Mouse (Mus musculus): ENCODE results near the gene Defb18. TPM values are rescaled to one million over a fixed set of nuclear protein-coding genes. Genes with fewer than 3 reads are reported as not detected.
"Not testable (repeated sequence)": the region's sequence is repeated elsewhere in the genome, so short reads cannot be mapped to it uniquely, and the experiment has no call there.

Defb18 gene
- polyA plus RNA-seq (2015; fragmentation: Nextera tagmentation; extraction: Ambion mirVana): not detected in 2 replicates

GRCm38 (mm10) chr1:18237343-18237742, at the start of gene Defb18:
Gene Defb18 (minus strand): TSS chr1:18237443.
- H3K27me3 ChIP-seq (ENCODE audit: control insufficient read depth, insufficient read depth, low read length): no peaks in the 10 kb centered on the region
- no peaks in the 10 kb centered on the region for H3K4me1 ChIP-seq (replicated peaks; ENCODE audit: control insufficient read depth, insufficient read depth)
- no peak within 1 kb of the TSS for H3K4me2 ChIP-seq (replicated peaks; ENCODE audit: low read depth)
- ATAC-seq (ENCODE audit: low FRiP score, low TSS enrichment) (no peak), DNase-seq (ENCODE audit: low spot score) (no peak)
- no peak for TF ChIP-seq EP300 (optimal IDR thresholded peaks at IDR 0.05)
- no peak for TF ChIP-seq CTCF (IDR thresholded peaks at IDR 0.05; ENCODE audit: low read depth)
- no peaks in the 10 kb centered on the region for H3K36me3 ChIP-seq (ENCODE audit: control insufficient read depth, insufficient read depth, low read length)
- no peaks in the 10 kb centered on the region for H3K9me3 ChIP-seq (ENCODE audit: control insufficient read depth, low read length)
- H3K27ac ChIP-seq (replicated peaks): no peak within 1 kb of the TSS
- H3K9ac ChIP-seq (ENCODE audit: low read length): no peak within 1 kb of the TSS
- 64% methylated on average over 1 of the region's 1 CpGs for WGBS
- no peak within 1 kb of the TSS for H3K4me3 ChIP-seq (ENCODE audit: low read depth, low read length)

- Histone ChIP-seq H3K27ac (replicated peaks) (no peak overlapping the region), H3K4me3 (ENCODE audit: low read depth, low read length) (no peak overlapping the region), H3K27me3 (ENCODE audit: control insufficient read depth, insufficient read depth, low read length) (no peaks in the 10 kb centered on the region), H3K9me3 (ENCODE audit: control insufficient read depth, low read length) (no peaks in the 10 kb centered on the region), H3K4me2 (replicated peaks; ENCODE audit: low read depth) (no peak overlapping the region), H3K9ac (ENCODE audit: low read length) (no peak overlapping the region), H3K36me3 (ENCODE audit: control insufficient read depth, insufficient read depth, low read length) (no peaks in the 10 kb centered on the region), H3K4me1 (replicated peaks; ENCODE audit: control insufficient read depth, insufficient read depth) (no peaks in the 10 kb centered on the region)
- DNase-seq (ENCODE audit: low spot score) (no peak), ATAC-seq (ENCODE audit: low FRiP score, low TSS enrichment) (no peak)
- WGBS: 76% methylated on average over 4 of the region's 4 CpGs
- TF ChIP-seq EP300 (optimal IDR thresholded peaks at IDR 0.05) (no peak), CTCF (IDR thresholded peaks at IDR 0.05; ENCODE audit: low read depth) (no peak)
These were observed 33.9 kb upstream of the Defb18 start for GRCm38 (mm10) chr1:18271095-18271494.

GRCm38 (mm10) chr1:18268845-18269244, 31.6 kb upstream of the Defb18 start:
- TF ChIP-seq EP300 (optimal IDR thresholded peaks at IDR 0.05): no peak
- no peak for TF ChIP-seq CTCF (IDR thresholded peaks at IDR 0.05; ENCODE audit: low read depth)
- H3K27ac ChIP-seq (replicated peaks): no peak overlapping the region
- WGBS: 69% methylated on average over 5 of the region's 5 CpGs

GRCm38 (mm10) chr1:18265038-18265437, 27.8 kb upstream of the Defb18 start, which contains the start of gene Defb41:
Gene Defb41 (minus strand): TSS chr1:18265138.
- no peaks in the 10 kb centered on the region for H3K4me1 ChIP-seq (replicated peaks; ENCODE audit: control insufficient read depth, insufficient read depth)
- no peak within 1 kb of the TSS for H3K9ac ChIP-seq (ENCODE audit: low read length)
- no peaks in the 10 kb centered on the region for H3K36me3 ChIP-seq (ENCODE audit: control insufficient read depth, insufficient read depth, low read length)
- H3K27me3 ChIP-seq (ENCODE audit: control insufficient read depth, insufficient read depth, low read length): no peaks in the 10 kb centered on the region
- DNase-seq (ENCODE audit: low spot score): no peak
- ATAC-seq (ENCODE audit: low FRiP score, low TSS enrichment): no peak
- H3K4me2 ChIP-seq (replicated peaks; ENCODE audit: low read depth): no peak within 1 kb of the TSS
- H3K27ac ChIP-seq (replicated peaks): no peak within 1 kb of the TSS
- TF ChIP-seq CTCF (IDR thresholded peaks at IDR 0.05; ENCODE audit: low read depth) (no peak), EP300 (optimal IDR thresholded peaks at IDR 0.05) (no peak)
- no peaks in the 10 kb centered on the region for H3K9me3 ChIP-seq (ENCODE audit: control insufficient read depth, low read length)
- H3K4me3 ChIP-seq (ENCODE audit: low read depth, low read length): no peak within 1 kb of the TSS

More at GRCm38 (mm10) chr1:18268845-18269244, 31.6 kb upstream of the Defb18 start:
- no peaks in the 10 kb centered on the region for H3K4me1 ChIP-seq (replicated peaks; ENCODE audit: control insufficient read depth, insufficient read depth)
- H3K9me3 ChIP-seq (ENCODE audit: control insufficient read depth, low read length): no peaks in the 10 kb centered on the region
- DNase-seq (ENCODE audit: low spot score) (no peak), ATAC-seq (ENCODE audit: low FRiP score, low TSS enrichment) (no peak)
- no peak overlapping the region for H3K4me3 ChIP-seq (ENCODE audit: low read depth, low read length)
- no peak overlapping the region for H3K4me2 ChIP-seq (replicated peaks; ENCODE audit: low read depth)
- no peaks in the 10 kb centered on the region for H3K36me3 ChIP-seq (ENCODE audit: control insufficient read depth, insufficient read depth, low read length)
- no peaks in the 10 kb centered on the region for H3K27me3 ChIP-seq (ENCODE audit: control insufficient read depth, insufficient read depth, low read length)
- H3K9ac ChIP-seq (ENCODE audit: low read length): no peak overlapping the region

- not testable (repeated sequence) for H3K4me2 ChIP-seq (replicated peaks; ENCODE audit: low read depth); DNase-seq (ENCODE audit: low spot score); H3K27me3 ChIP-seq (ENCODE audit: control insufficient read depth, insufficient read depth, low read length); H3K36me3 ChIP-seq (ENCODE audit: control insufficient read depth, insufficient read depth, low read length); H3K9ac ChIP-seq (ENCODE audit: low read length); ATAC-seq (ENCODE audit: low FRiP score, low TSS enrichment); H3K4me1 ChIP-seq (replicated peaks; ENCODE audit: control insufficient read depth, insufficient read depth); H3K4me3 ChIP-seq (ENCODE audit: low read depth, low read length); H3K27ac ChIP-seq (replicated peaks); H3K9me3 ChIP-seq (ENCODE audit: control insufficient read depth, low read length)
- WGBS: 89% methylated on average over 9 of the region's 9 CpGs
These were observed 8.7 kb upstream of the Defb18 start for GRCm38 (mm10) chr1:18245801-18246580.

- Histone ChIP-seq H3K4me2 (replicated peaks; ENCODE audit: low read depth) (no peak overlapping the region), H3K27me3 (ENCODE audit: control insufficient read depth, insufficient read depth, low read length) (no peaks in the 10 kb centered on the region), H3K4me1 (replicated peaks; ENCODE audit: control insufficient read depth, insufficient read depth) (no peaks in the 10 kb centered on the region), H3K9ac (ENCODE audit: low read length) (no peak overlapping the region), H3K36me3 (ENCODE audit: control insufficient read depth, insufficient read depth, low read length) (no peaks in the 10 kb centered on the region), H3K27ac (replicated peaks) (no peak overlapping the region), H3K4me3 (ENCODE audit: low read depth, low read length) (no peak overlapping the region), H3K9me3 (ENCODE audit: control insufficient read depth, low read length) (no peaks in the 10 kb centered on the region)
- TF ChIP-seq EP300 (optimal IDR thresholded peaks at IDR 0.05) (no peak), CTCF (IDR thresholded peaks at IDR 0.05; ENCODE audit: low read depth) (no peak)
- WGBS: 7% methylated on average over 3 of the region's 3 CpGs
- DNase-seq (ENCODE audit: low spot score) (no peak), ATAC-seq (ENCODE audit: low FRiP score, low TSS enrichment) (no peak)
These were observed 13.8 kb downstream of the Defb18 start for GRCm38 (mm10) chr1:18223385-18223945.
